Mouse (Mus musculus): ENCODE data around the gene Zfp558. TPM values are rescaled to one million over a fixed set of nuclear protein-coding genes. Genes with fewer than 3 reads are reported as not detected.
"Not testable (repeated sequence)": the region's sequence is repeated elsewhere in the genome, so short reads cannot be mapped to it uniquely, and the experiment has no call there.

Zfp558 gene
- 1 to 10 TPM; 2.8 to 5.0 TPM for polyA plus RNA-seq (2017; shearing (Covaris generic))

GRCm38 (mm10) chr9:18478168-18478567 is at the start of gene Zfp558, which contains the start of gene Mbd3l1:
Zfp558 (minus strand) TSS chr9:18478268.
Mbd3l1 (plus strand) TSS chr9:18478359.
- no peak for ATAC-seq

- ATAC-seq = no peak
Measured at GRCm38 (mm10) chr9:18508098-18508497, 30.0 kb upstream of the Zfp558 start.

DNA sequence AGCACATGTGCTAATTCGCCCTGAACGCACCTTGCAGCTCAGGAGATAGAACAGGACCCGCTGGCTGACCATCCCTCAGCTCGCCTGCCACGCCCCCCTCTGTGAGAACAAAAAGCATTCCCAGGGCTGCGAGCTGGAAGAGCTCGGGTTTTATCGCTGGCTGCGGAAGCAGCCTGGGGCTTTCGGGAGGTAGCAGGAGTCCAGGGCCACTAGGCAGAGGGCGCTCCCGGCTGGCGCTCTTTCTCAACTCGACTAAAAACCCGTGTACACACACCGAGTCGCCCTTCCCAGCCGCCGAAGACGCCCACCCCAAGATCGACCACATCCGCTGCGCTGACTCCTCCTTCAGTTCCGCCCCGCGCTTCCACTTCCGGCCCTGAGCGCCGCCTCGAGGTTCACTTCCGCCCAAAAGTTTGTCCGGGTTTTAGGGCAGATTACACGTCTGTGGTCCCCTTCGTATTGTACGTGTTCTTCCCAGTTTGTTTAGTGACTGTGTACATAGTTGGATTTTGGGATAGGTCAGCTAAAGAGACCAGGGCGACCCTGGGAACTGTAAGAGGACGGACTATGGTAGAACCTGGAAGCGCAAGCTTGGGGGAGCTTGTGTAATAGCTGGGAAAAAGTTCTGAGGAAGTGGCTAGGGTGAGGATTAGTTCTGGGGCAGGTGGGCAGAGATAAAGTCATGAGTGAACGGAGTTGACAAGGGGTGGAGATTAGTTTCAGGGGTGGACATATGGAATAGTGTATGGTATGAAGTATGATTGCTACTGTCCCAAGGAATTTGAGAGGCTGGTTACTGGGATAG is 4.5 kb downstream of the Zfp558 start:
- ATAC-seq = peak; percentile 98

DNA sequence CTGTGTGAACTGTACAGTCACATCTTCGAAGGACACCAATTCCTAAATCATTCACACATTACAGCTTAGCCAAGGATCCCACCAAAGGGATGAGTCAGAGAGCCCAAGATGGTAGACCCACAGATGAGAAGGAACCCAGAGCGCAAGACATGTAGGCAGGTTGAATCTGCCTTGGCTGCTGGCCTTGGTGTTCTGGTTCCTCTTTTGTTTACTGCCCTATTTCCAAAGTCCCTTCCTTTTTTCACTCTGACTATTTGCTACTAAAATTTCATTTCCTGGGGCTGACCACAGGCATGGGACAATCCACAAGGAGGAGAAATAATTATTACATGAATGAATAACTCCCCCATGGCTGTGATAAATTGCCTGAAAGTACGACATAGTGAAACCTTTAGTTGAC is 10.1 kb downstream of the Zfp558 start:
- ATAC-seq = no peak

GRCm38 (mm10) chr9:18467350-18467749 is 10.7 kb downstream of the Zfp558 start:
- ATAC-seq = no peak

GRCm38 (mm10) chr9:18456520-18456919 is 21.5 kb downstream of the Zfp558 start:
- no peak for ATAC-seq

DNA sequence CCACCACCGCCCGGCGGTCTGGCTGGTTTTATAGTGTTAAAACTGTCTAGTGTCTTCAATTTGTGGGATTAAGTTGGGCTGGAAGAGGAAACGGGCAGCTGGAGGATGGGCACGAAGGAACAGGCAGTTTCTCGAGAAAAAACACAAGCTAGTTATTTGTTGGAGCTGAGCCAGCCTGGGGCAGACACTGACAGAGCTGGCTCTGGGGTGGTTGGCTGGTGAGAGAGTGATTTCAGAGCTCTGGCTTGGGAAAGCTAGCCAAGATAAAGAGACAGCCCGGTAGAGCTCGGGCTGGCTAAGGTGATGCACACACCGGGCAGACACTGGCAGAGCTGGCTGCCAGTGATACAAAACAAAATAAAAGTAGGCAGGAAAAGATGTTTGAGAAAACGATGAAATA is 46.4 kb downstream of the Zfp558 start:
- no peak for ATAC-seq

- ATAC-seq = no peak
Measured at GRCm38 (mm10) chr9:18430354-18430753, 47.7 kb downstream of the Zfp558 start, which contains the start of gene Mbd3l2. Mbd3l2 (plus strand) TSS chr9:18430654.

DNA sequence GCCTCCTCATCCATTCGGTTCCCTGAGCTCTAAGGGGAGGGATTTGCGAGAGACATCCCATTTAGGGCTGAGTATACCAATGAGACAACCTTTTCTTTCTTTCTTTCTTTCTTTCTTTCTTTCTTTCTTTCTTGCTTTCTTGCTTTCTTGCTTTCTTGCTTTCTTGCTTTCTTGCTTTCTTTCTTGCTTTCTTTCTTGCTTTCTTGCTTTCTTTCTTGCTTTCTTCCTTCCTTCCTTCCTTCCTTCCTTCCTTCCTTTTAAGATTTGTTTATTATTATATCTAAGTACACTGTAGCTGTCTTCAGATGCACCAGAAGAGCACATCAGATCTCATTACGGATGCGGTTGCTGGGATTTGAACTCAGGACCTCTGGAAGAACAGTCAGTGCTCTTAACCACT is 65.7 kb downstream of the Zfp558 start:
- ATAC-seq = not testable (repeated sequence)

Other genes starting within 250 kb of the Zfp558 start
- 100 to 1,000 TPM; 128 to 136 TPM for gene Chordc1, start 186.1 kb downstream of the Zfp558 start, polyA plus RNA-seq (2017; shearing (Covaris generic))
- under 1 TPM in 1 of 2 experiments, not detected in 1; 0.37 TPM for gene Naalad2, start 75.3 kb downstream of the Zfp558 start, polyA plus RNA-seq (2017; shearing (Covaris generic))
- gene Ubtfl1, start 73.8 kb downstream of the Zfp558 start, polyA plus RNA-seq (2017; shearing (Covaris generic)) = under 1 TPM in 1 of 2 experiments, not detected in 1; 0.26 TPM
- gene Mbd3l2, start 47.6 kb downstream of the Zfp558 start, polyA plus RNA-seq (2017; shearing (Covaris generic)) = not detected
- gene Mbd3l1, start 91 bp upstream of the Zfp558 start, polyA plus RNA-seq (2017; shearing (Covaris generic)) = not detected
- gene Muc16, start 196.3 kb upstream of the Zfp558 start, polyA plus RNA-seq (2017; shearing (Covaris generic)) = under 1 TPM in 1 of 2 experiments, not detected in 1; 0.07 TPM

Measured in activated CD4-positive, CD25-positive, alpha-beta regulatory T cell, adult 4 months (primary cell).